Mouse (Mus musculus): ENCODE data around the gene Cntnap2. TPM values are rescaled to one million over a fixed set of nuclear protein-coding genes. Genes with fewer than 3 reads are reported as not detected.
A peak's percentile ranks its signal among the peaks of the same experiment; 100 is the strongest.

The Cntnap2 gene
- polyA plus RNA-seq, 1 experiment from 2014 or later, result 99.3 TPM

DNA sequence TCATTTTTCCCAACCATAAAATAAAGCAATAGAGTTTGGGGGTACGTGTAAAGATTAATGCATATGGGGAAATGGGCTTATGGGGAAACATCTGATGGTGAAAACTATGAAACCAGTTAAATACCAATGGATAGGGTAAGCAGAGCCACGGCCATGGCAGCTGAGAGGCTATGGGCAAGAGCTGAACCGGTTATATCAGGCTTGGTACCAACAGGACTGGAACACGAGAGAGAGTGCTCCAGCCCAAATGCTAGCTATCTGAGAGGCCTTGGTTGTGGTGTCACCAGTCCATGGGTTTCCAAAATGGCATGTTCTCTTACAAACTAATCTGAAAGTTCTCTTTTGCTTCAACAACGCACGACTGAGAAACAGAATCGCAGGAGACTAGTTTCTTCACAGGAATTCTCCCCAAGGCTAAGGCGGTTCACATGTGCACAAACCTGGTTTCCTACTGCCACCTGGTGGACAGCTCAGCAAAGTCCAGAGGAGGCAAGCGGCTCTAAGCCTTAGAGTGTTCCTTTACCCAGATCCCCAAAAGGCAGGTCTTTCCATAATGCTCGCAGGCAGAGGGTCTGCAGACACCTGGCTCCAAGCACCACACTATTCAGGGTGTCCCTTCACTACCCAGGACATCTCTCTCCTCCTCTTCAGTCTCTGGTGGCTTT lies 1902.0 kb downstream of the Cntnap2 start:
- no peaks in the 10 kb centered on the region for H3K4me1 ChIP-seq (ENCODE audit: control insufficient read depth, insufficient read depth, low read length)
- peak; percentile 95 for ATAC-seq (ENCODE audit: low read depth)
- 37% methylated on average over 10 of the region's 10 CpGs for WGBS
- H3K4me2 ChIP-seq (ENCODE audit: low read depth, low read length), result no peak overlapping the region
- H3K36me3 ChIP-seq (ENCODE audit: control insufficient read depth, insufficient read depth, low read length), result no peaks in the 10 kb centered on the region
- no peaks in the 10 kb centered on the region for H3K9me3 ChIP-seq (ENCODE audit: control insufficient read depth, low read length)
- no peak overlapping the region for H3K9ac ChIP-seq (replicated peaks; ENCODE audit: low read depth, low read length)
- H3K27ac ChIP-seq (ENCODE audit: low read depth, low read length), result no peak overlapping the region
- H3K4me3 ChIP-seq (ENCODE audit: low read depth, low read length), result no peak overlapping the region
- H3K27me3 ChIP-seq (ENCODE audit: control insufficient read depth, insufficient read depth, low read length), result no peaks in the 10 kb centered on the region

DNA sequence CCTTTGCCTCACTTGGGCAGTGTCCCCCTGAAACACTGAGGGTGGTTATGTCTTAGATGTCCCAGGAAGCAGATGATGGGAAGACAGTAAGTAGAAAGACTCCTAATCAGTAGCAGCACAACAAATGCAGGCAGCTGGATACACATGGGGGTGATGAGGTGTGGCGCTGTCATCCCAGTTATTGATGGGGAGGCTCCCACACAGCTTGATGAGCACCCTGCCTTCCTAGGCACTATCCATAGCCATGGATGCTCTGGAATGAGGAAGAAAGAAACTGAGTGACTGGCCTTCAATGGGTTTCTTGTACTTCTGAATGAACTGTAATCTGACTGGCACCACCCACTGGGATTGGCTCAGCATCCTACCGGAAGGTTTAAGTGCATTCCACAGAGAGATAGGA lies 1904.1 kb downstream of the Cntnap2 start:
- H3K4me3 ChIP-seq (ENCODE audit: low read depth, low read length), result no peak overlapping the region
- no peak for ATAC-seq (ENCODE audit: low read depth)
- no peaks in the 10 kb centered on the region for H3K9me3 ChIP-seq (ENCODE audit: control insufficient read depth, low read length)
- WGBS, result 63% methylated on average over 2 of the region's 2 CpGs
- H3K36me3 ChIP-seq (ENCODE audit: control insufficient read depth, insufficient read depth, low read length), result no peaks in the 10 kb centered on the region
- no peak overlapping the region for H3K27ac ChIP-seq (ENCODE audit: low read depth, low read length)
- no peak overlapping the region for H3K4me2 ChIP-seq (ENCODE audit: low read depth, low read length)
- H3K9ac ChIP-seq (replicated peaks; ENCODE audit: low read depth, low read length), result no peak overlapping the region
- no peaks in the 10 kb centered on the region for H3K27me3 ChIP-seq (ENCODE audit: control insufficient read depth, insufficient read depth, low read length)
- H3K4me1 ChIP-seq (ENCODE audit: control insufficient read depth, insufficient read depth, low read length), result no peaks in the 10 kb centered on the region

GRCm38 (mm10) chr6:46963693-46964092 lies 1904.5 kb downstream of the Cntnap2 start:
- Histone ChIP-seq H3K27ac (ENCODE audit: low read depth, low read length) (no peak overlapping the region), H3K9ac (replicated peaks; ENCODE audit: low read depth, low read length) (no peak overlapping the region), H3K4me1 (ENCODE audit: control insufficient read depth, insufficient read depth, low read length) (no peaks in the 10 kb centered on the region), H3K27me3 (ENCODE audit: control insufficient read depth, insufficient read depth, low read length) (no peaks in the 10 kb centered on the region), H3K4me3 (ENCODE audit: low read depth, low read length) (no peak overlapping the region), H3K9me3 (ENCODE audit: control insufficient read depth, low read length) (no peaks in the 10 kb centered on the region), H3K4me2 (ENCODE audit: low read depth, low read length) (no peak overlapping the region), H3K36me3 (ENCODE audit: control insufficient read depth, insufficient read depth, low read length) (no peaks in the 10 kb centered on the region)
- no peak for ATAC-seq (ENCODE audit: low read depth)
- WGBS, result 60% methylated on average over 3 of the region's 3 CpGs

DNA sequence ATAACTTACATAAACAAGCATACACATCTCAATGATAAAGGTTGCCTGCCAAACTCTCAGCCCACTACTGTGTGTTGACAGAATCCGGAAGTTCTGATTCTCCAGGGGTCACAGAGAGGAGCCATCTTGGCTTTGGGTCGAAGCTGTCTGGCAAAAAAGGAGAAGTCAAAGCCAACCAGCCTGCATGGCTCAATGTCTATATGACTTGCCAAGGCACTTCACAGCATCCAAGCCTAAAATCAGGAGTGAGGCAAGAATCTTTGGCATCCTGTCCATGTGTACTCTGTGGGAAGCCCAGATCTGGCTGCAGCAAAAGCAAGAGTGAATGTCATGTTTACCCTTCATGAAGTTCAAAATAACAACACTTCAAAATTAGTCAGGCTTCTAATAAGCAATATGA lies 1913.5 kb downstream of the Cntnap2 start:
- no peaks in the 10 kb centered on the region for H3K36me3 ChIP-seq (ENCODE audit: control insufficient read depth, insufficient read depth, low read length)
- WGBS, result 83% methylated on average over 2 of the region's 2 CpGs
- no peak overlapping the region for H3K27ac ChIP-seq (ENCODE audit: low read depth, low read length)
- no peaks in the 10 kb centered on the region for H3K9me3 ChIP-seq (ENCODE audit: control insufficient read depth, low read length)
- no peak overlapping the region for H3K4me2 ChIP-seq (ENCODE audit: low read depth, low read length)
- H3K9ac ChIP-seq (replicated peaks; ENCODE audit: low read depth, low read length), result no peak overlapping the region
- no peak overlapping the region for H3K4me3 ChIP-seq (ENCODE audit: low read depth, low read length)
- ATAC-seq (ENCODE audit: low read depth), result no peak
- H3K4me1 ChIP-seq (ENCODE audit: control insufficient read depth, insufficient read depth, low read length), result no peaks in the 10 kb centered on the region
- H3K27me3 ChIP-seq (ENCODE audit: control insufficient read depth, insufficient read depth, low read length), result no peaks in the 10 kb centered on the region

DNA sequence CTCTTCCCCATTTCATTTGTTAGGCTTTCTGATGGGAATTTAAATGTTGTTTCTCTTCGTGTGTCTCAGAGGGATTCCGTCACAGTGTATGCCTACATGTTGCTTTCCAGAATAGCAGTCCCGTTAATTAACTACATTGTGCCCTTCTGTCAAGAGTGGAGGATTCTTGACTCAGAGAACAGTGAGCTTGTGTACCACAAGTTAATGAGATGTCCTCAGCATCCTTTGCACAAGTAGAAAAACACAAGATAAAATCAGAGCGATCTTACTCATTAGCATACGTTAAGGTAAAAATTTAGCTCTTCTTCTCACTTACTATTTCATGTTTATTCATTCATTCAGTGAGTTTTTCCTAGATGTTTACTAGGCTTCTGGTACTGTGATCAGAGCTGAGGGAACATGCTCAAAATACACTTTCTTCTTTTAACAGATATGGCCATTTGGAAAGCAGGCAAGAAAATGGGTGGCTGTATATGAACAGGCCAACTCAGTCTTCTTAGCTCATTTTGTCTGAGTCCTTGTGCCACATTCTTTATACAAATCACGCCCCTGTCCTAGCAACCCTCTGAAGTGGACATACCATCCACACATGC lies 1936.9 kb downstream of the Cntnap2 start:
- H3K9me3 ChIP-seq (ENCODE audit: control insufficient read depth, low read length), result no peaks in the 10 kb centered on the region
- ATAC-seq (ENCODE audit: low read depth), result no peak
- no peak overlapping the region for H3K4me3 ChIP-seq (ENCODE audit: low read depth, low read length)
- H3K36me3 ChIP-seq (ENCODE audit: control insufficient read depth, insufficient read depth, low read length), result no peaks in the 10 kb centered on the region
- H3K4me1 ChIP-seq (ENCODE audit: control insufficient read depth, insufficient read depth, low read length), result no peaks in the 10 kb centered on the region
- no peak overlapping the region for H3K9ac ChIP-seq (replicated peaks; ENCODE audit: low read depth, low read length)
- H3K27me3 ChIP-seq (ENCODE audit: control insufficient read depth, insufficient read depth, low read length), result no peaks in the 10 kb centered on the region
- 84% methylated on average over 6 of the region's 6 CpGs for WGBS
- no peak overlapping the region for H3K27ac ChIP-seq (ENCODE audit: low read depth, low read length)
- H3K4me2 ChIP-seq (ENCODE audit: low read depth, low read length), result no peak overlapping the region

DNA sequence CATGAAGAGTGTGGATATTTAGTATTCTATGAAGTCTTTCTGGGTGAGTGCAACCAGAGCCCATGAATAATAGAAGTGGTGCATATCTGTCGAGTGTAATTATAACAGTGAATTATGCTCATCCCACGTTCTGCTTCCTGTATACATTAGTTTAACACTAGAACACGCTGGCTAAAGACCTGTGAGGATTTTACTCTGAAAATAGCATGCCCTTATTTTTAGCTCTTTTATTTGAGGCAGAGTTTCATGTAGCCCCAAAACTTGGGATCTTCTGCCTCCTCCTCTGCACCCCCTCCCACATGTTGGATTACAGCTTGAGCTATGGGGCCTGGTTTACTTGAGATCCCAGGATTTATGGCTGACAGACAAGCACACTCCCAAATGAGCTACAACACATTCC lies 1945.3 kb downstream of the Cntnap2 start:
- WGBS, result 55% methylated on average over 3 of the region's 3 CpGs
- ATAC-seq (ENCODE audit: low read depth), result no peak
- no peaks in the 10 kb centered on the region for H3K36me3 ChIP-seq (ENCODE audit: control insufficient read depth, insufficient read depth, low read length)
- H3K9ac ChIP-seq (replicated peaks; ENCODE audit: low read depth, low read length), result no peak overlapping the region
- no peaks in the 10 kb centered on the region for H3K9me3 ChIP-seq (ENCODE audit: control insufficient read depth, low read length)
- no peaks in the 10 kb centered on the region for H3K4me1 ChIP-seq (ENCODE audit: control insufficient read depth, insufficient read depth, low read length)
- no peak overlapping the region for H3K4me2 ChIP-seq (ENCODE audit: low read depth, low read length)
- no peak overlapping the region for H3K27ac ChIP-seq (ENCODE audit: low read depth, low read length)
- H3K4me3 ChIP-seq (ENCODE audit: low read depth, low read length), result no peak overlapping the region
- no peaks in the 10 kb centered on the region for H3K27me3 ChIP-seq (ENCODE audit: control insufficient read depth, insufficient read depth, low read length)

GRCm38 (mm10) chr6:47012933-47013332 lies 1953.8 kb downstream of the Cntnap2 start:
- ATAC-seq (ENCODE audit: low read depth), result no peak
- 94% methylated on average over 4 of the region's 4 CpGs for WGBS

DNA sequence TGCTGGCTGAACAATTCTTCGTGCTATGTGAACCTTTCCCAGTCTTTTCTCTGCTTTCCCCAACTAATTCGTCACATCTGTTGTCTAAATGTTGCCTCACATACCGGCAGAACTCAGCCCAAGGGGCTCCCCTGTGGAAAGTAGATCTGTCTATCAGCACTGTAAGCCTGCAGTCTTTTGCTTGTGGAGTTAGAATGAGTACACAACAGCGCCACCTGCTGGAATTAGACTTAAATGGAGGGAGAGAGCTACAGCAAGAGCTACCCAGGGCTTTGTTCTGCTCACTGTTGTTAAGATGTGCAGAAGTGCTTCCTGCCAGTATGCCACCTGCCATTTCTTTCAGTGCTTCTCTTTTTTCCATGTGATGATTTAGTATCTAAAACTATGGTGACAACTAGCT lies 1954.4 kb downstream of the Cntnap2 start:
- Histone ChIP-seq H3K4me2 (ENCODE audit: low read depth, low read length) (no peak overlapping the region), H3K4me1 (ENCODE audit: control insufficient read depth, insufficient read depth, low read length) (no peaks in the 10 kb centered on the region), H3K9me3 (ENCODE audit: control insufficient read depth, low read length) (no peaks in the 10 kb centered on the region), H3K9ac (replicated peaks; ENCODE audit: low read depth, low read length) (no peak overlapping the region), H3K36me3 (ENCODE audit: control insufficient read depth, insufficient read depth, low read length) (no peaks in the 10 kb centered on the region), H3K4me3 (ENCODE audit: low read depth, low read length) (no peak overlapping the region), H3K27me3 (ENCODE audit: control insufficient read depth, insufficient read depth, low read length) (no peaks in the 10 kb centered on the region), H3K27ac (ENCODE audit: low read depth, low read length) (no peak overlapping the region)
- 15% methylated on average over 4 of the region's 4 CpGs for WGBS
- ATAC-seq (ENCODE audit: low read depth), result peak; percentile 94

More at GRCm38 (mm10) chr6:47012933-47013332, 1953.8 kb downstream of the Cntnap2 start:
- Histone ChIP-seq H3K9ac (replicated peaks; ENCODE audit: low read depth, low read length) (no peak overlapping the region), H3K27me3 (ENCODE audit: control insufficient read depth, insufficient read depth, low read length) (no peaks in the 10 kb centered on the region), H3K36me3 (ENCODE audit: control insufficient read depth, insufficient read depth, low read length) (no peaks in the 10 kb centered on the region), H3K27ac (ENCODE audit: low read depth, low read length) (no peak overlapping the region), H3K4me2 (ENCODE audit: low read depth, low read length) (no peak overlapping the region), H3K4me3 (ENCODE audit: low read depth, low read length) (no peak overlapping the region), H3K4me1 (ENCODE audit: control insufficient read depth, insufficient read depth, low read length) (no peaks in the 10 kb centered on the region), H3K9me3 (ENCODE audit: control insufficient read depth, low read length) (no peaks in the 10 kb centered on the region)

DNA sequence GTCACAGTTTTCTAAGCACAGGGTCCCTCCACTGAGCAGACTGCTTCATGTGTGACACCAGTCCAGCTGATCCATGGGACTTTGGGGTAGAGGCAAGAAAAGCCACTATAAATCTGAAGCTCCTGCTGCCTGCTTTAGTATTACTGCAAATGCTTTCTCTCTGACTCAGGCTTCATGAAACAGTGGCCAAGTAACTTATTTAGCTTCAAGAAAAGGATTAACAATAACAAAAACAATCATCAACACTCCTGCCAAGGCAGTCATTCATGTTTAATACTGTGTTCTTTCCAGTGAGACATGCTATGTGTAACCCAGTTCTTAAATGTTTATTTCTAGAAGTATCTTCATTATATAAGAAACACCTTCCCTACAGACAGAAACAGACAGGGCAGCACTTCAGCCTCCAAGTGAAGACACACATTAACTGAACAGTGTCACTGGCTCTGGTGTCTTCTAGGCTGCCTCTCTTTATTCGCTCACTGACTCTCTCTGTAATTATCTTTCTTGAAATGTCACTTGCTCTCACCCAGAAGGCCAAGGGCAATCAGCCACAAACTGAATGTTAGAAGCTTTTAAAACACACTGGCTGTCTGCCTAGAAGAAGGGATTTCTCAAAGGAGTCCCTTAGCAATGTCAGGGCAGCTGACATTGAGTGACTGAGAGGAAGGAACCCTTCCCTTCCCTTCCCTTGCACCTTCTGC lies 1955.9 kb downstream of the Cntnap2 start:
- ATAC-seq (ENCODE audit: low read depth), result 0 out of 2 replicates have a peak, but pooled peaks have one; percentile 26
- no peaks in the 10 kb centered on the region for H3K36me3 ChIP-seq (ENCODE audit: control insufficient read depth, insufficient read depth, low read length)
- WGBS, result 76% methylated on average over 1 of the region's 1 CpGs
- H3K9me3 ChIP-seq (ENCODE audit: control insufficient read depth, low read length), result no peaks in the 10 kb centered on the region
- H3K9ac ChIP-seq (replicated peaks; ENCODE audit: low read depth, low read length), result no peak overlapping the region
- H3K4me1 ChIP-seq (ENCODE audit: control insufficient read depth, insufficient read depth, low read length), result no peaks in the 10 kb centered on the region
- H3K4me3 ChIP-seq (ENCODE audit: low read depth, low read length), result no peak overlapping the region
- H3K27ac ChIP-seq (ENCODE audit: low read depth, low read length), result no peak overlapping the region
- H3K27me3 ChIP-seq (ENCODE audit: control insufficient read depth, insufficient read depth, low read length), result no peaks in the 10 kb centered on the region
- no peak overlapping the region for H3K4me2 ChIP-seq (ENCODE audit: low read depth, low read length)

Measured in neural tube, embryonic 14.5 days (tissue).